Mouse (Mus musculus): Measurements from ENCODE around the gene Tnni2. TPM values are rescaled to one million over a fixed set of nuclear protein-coding genes. Genes with fewer than 3 reads are reported as not detected.

The Tnni2 gene
- polyA plus RNA-seq, 1 experiment, result 2.1 TPM

DNA sequence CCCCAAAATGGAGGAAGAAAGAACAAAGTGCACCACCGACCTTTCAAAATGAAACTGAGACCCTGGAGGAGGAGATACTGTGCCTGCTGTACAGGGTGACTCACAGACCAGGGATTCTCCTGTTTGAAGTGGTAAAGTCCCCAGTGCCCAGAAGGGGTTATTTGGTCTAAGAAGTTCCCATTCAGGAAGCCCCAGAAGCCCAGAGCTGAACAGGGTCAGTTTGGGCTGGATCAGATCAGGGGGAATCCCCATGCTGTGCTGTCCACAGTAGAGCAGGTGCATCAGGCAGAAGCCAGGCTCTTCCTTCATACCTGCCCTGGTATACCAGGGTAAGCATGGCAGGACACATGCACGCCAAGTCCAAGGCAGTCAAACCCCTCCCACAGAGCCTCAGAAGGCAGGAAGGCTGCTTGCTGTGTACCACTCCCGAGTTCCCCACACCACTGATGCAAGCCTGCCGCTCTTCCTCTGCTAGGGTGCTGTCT is 21.0 kb downstream of the Tnni2 start:
- no peak overlapping the region for H3K9ac ChIP-seq (ENCODE audit: low read depth, poor library complexity, severe bottlenecking)
- no peak overlapping the region for H3K27ac ChIP-seq (ENCODE audit: insufficient read depth, low read length)
- H3K36me3 ChIP-seq (ENCODE audit: control insufficient read depth, insufficient read depth, low read length, poor library complexity, severe bottlenecking), result no peaks in the 10 kb centered on the region
- H3K9me3 ChIP-seq (replicated peaks; ENCODE audit: control insufficient read depth, insufficient read depth, low read length, poor library complexity, severe bottlenecking), result no peaks in the 10 kb centered on the region
- no peaks in the 10 kb centered on the region for H3K27me3 ChIP-seq (ENCODE audit: control insufficient read depth, insufficient read depth, low read length, poor library complexity, severe bottlenecking)
- TF ChIP-seq EP300 (IDR thresholded peaks at IDR 0.05; ENCODE audit: insufficient read depth, low read depth, low read length) (no peak), CTCF (IDR thresholded peaks at IDR 0.05; ENCODE audit: low read depth, low read length) (no peak), POLR2A (IDR thresholded peaks at IDR 0.05; ENCODE audit: insufficient read depth, low read length) (no peak)
- no peak overlapping the region for H3K4me3 ChIP-seq (ENCODE audit: low read depth, low read length)
- H3K4me1 ChIP-seq (ENCODE audit: control insufficient read depth, insufficient read depth, low read length), result no peaks in the 10 kb centered on the region

DNA sequence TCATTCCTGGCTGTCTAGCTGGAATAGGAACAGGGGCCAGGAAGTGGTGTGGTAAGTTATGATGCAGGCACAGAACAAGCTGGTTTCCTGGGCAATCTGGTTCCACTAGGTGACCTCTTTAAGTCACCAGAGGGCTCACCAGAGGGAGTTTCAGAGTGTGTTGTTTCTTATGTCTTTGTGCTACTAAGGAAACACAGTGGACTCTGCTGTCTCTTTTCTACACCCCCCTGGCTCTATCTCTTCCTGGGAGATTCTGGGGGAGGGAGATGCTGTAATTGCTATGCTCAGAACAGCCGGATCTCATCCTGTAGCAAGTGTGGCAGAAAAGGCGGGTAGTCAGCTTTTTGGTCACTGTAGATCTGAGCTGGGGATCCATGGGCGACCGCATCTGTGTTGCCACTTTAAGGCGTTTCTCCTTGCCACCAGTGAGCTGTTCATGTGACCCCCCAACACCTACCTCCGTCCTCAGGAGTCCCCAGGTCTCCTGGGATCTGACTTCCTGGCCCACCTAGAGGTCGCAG is 28.6 kb downstream of the Tnni2 start:
- no peak overlapping the region for H3K27ac ChIP-seq (ENCODE audit: insufficient read depth, low read length)
- TF ChIP-seq EP300 (IDR thresholded peaks at IDR 0.05; ENCODE audit: insufficient read depth, low read depth, low read length), result no peak
- no peak for TF ChIP-seq POLR2A (IDR thresholded peaks at IDR 0.05; ENCODE audit: insufficient read depth, low read length)
- no peak for TF ChIP-seq CTCF (IDR thresholded peaks at IDR 0.05; ENCODE audit: low read depth, low read length)
- no peaks in the 10 kb centered on the region for H3K4me1 ChIP-seq (ENCODE audit: control insufficient read depth, insufficient read depth, low read length)
- H3K27me3 ChIP-seq (ENCODE audit: control insufficient read depth, insufficient read depth, low read length, poor library complexity, severe bottlenecking), result no peaks in the 10 kb centered on the region
- no peaks in the 10 kb centered on the region for H3K36me3 ChIP-seq (ENCODE audit: control insufficient read depth, insufficient read depth, low read length, poor library complexity, severe bottlenecking)
- no peak overlapping the region for H3K4me3 ChIP-seq (ENCODE audit: low read depth, low read length)
- no peak overlapping the region for H3K9ac ChIP-seq (ENCODE audit: low read depth, poor library complexity, severe bottlenecking)
- H3K9me3 ChIP-seq (replicated peaks; ENCODE audit: control insufficient read depth, insufficient read depth, low read length, poor library complexity, severe bottlenecking), result no peaks in the 10 kb centered on the region

DNA sequence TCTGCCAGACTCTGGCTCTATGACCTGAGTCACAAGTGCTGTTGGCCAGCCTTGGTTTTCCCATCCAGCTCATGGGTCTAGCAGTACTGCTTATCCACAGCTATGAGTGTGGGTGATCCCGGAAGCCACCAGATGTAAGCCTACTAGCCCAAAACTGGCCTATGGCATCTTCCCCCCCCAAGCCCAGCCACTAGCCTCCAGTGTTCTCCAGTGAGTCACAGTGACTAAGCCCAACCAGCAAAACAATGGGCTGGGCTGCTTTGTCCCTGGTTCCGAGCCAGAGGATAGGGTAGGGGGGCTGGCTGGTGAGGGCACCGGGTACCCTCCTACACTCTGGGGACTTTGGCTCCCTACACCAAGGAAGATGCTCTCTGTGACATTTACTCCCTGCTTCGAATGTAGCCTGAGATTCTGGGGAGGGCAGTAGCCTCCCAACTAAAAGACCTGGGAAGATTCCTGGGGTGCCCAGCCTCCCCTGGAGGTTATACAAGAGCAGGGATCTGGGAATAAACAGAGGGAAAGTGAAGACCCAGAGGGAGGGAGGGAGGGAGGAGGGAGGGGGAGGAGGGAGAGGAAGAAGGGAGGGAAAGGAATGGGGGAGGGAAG is 29.3 kb downstream of the Tnni2 start:
- no peak overlapping the region for H3K4me3 ChIP-seq (ENCODE audit: low read depth, low read length)
- no peaks in the 10 kb centered on the region for H3K27me3 ChIP-seq (ENCODE audit: control insufficient read depth, insufficient read depth, low read length, poor library complexity, severe bottlenecking)
- H3K4me1 ChIP-seq (ENCODE audit: control insufficient read depth, insufficient read depth, low read length), result no peaks in the 10 kb centered on the region
- no peaks in the 10 kb centered on the region for H3K36me3 ChIP-seq (ENCODE audit: control insufficient read depth, insufficient read depth, low read length, poor library complexity, severe bottlenecking)
- no peaks in the 10 kb centered on the region for H3K9me3 ChIP-seq (replicated peaks; ENCODE audit: control insufficient read depth, insufficient read depth, low read length, poor library complexity, severe bottlenecking)
- no peak overlapping the region for H3K27ac ChIP-seq (ENCODE audit: insufficient read depth, low read length)
- no peak for TF ChIP-seq POLR2A (IDR thresholded peaks at IDR 0.05; ENCODE audit: insufficient read depth, low read length)
- TF ChIP-seq CTCF (IDR thresholded peaks at IDR 0.05; ENCODE audit: low read depth, low read length), result no peak
- no peak for TF ChIP-seq EP300 (IDR thresholded peaks at IDR 0.05; ENCODE audit: insufficient read depth, low read depth, low read length)
- no peak overlapping the region for H3K9ac ChIP-seq (ENCODE audit: low read depth, poor library complexity, severe bottlenecking)

DNA sequence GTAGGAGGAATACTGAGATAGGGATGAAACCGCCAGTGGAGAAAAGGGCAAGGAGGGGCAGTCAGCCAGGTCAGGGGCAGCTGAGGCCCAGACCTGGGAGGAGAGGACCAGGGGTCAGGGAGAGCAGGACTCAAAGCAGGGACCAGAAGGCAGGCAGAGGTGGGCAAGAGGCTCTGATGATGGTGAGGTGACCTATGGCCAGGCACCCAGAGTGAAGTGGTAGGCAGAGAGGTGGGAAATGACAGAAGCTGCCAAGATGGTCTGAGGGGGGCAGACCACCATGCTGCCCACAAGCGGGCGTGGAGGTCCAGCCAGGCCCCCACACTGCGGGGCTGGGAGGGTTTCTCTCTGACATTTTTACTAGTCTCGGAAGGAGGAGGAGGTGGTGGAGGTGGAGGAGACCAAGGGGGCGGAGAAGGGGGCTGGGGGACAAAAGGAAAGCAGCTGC is 29.8 kb downstream of the Tnni2 start:
- Histone ChIP-seq H3K9me3 (replicated peaks; ENCODE audit: control insufficient read depth, insufficient read depth, low read length, poor library complexity, severe bottlenecking) (no peaks in the 10 kb centered on the region), H3K9ac (ENCODE audit: low read depth, poor library complexity, severe bottlenecking) (no peak overlapping the region), H3K27me3 (ENCODE audit: control insufficient read depth, insufficient read depth, low read length, poor library complexity, severe bottlenecking) (no peaks in the 10 kb centered on the region), H3K4me3 (ENCODE audit: low read depth, low read length) (no peak overlapping the region), H3K27ac (ENCODE audit: insufficient read depth, low read length) (no peak overlapping the region), H3K4me1 (ENCODE audit: control insufficient read depth, insufficient read depth, low read length) (no peaks in the 10 kb centered on the region), H3K36me3 (ENCODE audit: control insufficient read depth, insufficient read depth, low read length, poor library complexity, severe bottlenecking) (no peaks in the 10 kb centered on the region)
- no peak for TF ChIP-seq EP300 (IDR thresholded peaks at IDR 0.05; ENCODE audit: insufficient read depth, low read depth, low read length)
- no peak for TF ChIP-seq CTCF (IDR thresholded peaks at IDR 0.05; ENCODE audit: low read depth, low read length)
- no peak for TF ChIP-seq POLR2A (IDR thresholded peaks at IDR 0.05; ENCODE audit: insufficient read depth, low read length)

DNA sequence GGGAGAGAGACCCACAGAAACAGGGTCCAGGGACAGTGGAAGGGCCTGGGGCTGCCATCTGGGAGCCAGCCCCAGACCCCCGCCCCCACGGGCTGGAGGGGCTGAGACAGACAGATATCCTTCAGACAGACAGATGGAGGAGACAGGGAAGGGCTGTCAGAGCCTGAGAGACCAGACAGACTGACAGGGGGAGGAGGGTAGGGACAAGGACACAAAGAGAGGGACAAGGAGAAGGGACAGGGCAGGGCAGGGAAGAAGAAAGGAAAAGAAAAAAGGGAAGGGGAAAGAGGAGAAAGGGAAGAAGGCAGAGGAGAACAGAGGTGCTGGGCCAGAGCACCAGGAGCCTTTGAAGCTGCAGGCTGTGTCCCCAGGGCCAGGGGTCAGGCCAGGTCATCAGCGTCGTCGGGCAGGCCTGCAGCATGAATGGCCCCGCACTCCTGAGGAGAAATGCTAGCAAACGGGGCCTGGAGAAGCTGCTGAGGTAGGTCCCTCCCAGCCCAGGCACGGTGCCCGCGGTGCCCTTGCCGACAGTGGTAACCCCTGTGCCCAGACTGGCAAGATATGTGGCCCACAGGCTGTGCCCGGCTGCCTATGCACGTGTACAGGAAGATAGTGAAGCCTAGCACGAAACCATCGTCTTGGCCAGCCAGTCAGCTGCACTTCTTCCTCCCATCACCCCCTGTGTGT is 30.4 kb downstream of the Tnni2 start:
- Histone ChIP-seq H3K9ac (ENCODE audit: low read depth, poor library complexity, severe bottlenecking) (no peak overlapping the region), H3K27me3 (ENCODE audit: control insufficient read depth, insufficient read depth, low read length, poor library complexity, severe bottlenecking) (no peaks in the 10 kb centered on the region), H3K27ac (ENCODE audit: insufficient read depth, low read length) (no peak overlapping the region), H3K4me3 (ENCODE audit: low read depth, low read length) (no peak overlapping the region), H3K36me3 (ENCODE audit: control insufficient read depth, insufficient read depth, low read length, poor library complexity, severe bottlenecking) (no peaks in the 10 kb centered on the region), H3K4me1 (ENCODE audit: control insufficient read depth, insufficient read depth, low read length) (no peaks in the 10 kb centered on the region), H3K9me3 (replicated peaks; ENCODE audit: control insufficient read depth, insufficient read depth, low read length, poor library complexity, severe bottlenecking) (no peaks in the 10 kb centered on the region)
- TF ChIP-seq POLR2A (IDR thresholded peaks at IDR 0.05; ENCODE audit: insufficient read depth, low read length), result no peak
- TF ChIP-seq EP300 (IDR thresholded peaks at IDR 0.05; ENCODE audit: insufficient read depth, low read depth, low read length), result no peak
- TF ChIP-seq CTCF (IDR thresholded peaks at IDR 0.05; ENCODE audit: low read depth, low read length), result no peak

DNA sequence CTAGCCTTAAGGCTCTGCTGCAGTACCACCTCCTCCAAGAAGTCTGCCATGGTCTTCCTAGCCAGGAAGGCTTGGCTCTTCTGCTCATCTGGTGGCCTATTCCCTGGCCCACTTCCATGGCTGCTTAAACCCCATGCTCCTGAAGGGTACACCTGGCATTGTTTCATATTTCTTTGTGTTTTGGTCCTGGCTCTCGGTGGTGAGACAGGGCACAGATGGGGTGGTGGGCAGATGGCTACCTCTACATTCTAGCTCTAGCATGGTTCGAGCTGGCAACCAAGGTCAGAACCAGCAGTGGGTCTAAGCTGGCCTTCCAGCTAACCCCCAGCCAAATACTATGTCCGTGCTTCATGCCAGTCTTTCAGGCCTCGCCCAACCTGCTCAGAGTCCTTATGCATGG is 31.3 kb downstream of the Tnni2 start:
- H3K9me3 ChIP-seq (replicated peaks; ENCODE audit: control insufficient read depth, insufficient read depth, low read length, poor library complexity, severe bottlenecking), result no peaks in the 10 kb centered on the region
- H3K4me3 ChIP-seq (ENCODE audit: low read depth, low read length), result no peak overlapping the region
- no peak overlapping the region for H3K9ac ChIP-seq (ENCODE audit: low read depth, poor library complexity, severe bottlenecking)
- H3K27ac ChIP-seq (ENCODE audit: insufficient read depth, low read length), result no peak overlapping the region
- no peaks in the 10 kb centered on the region for H3K4me1 ChIP-seq (ENCODE audit: control insufficient read depth, insufficient read depth, low read length)
- no peaks in the 10 kb centered on the region for H3K36me3 ChIP-seq (ENCODE audit: control insufficient read depth, insufficient read depth, low read length, poor library complexity, severe bottlenecking)
- TF ChIP-seq CTCF (IDR thresholded peaks at IDR 0.05; ENCODE audit: low read depth, low read length), result no peak
- H3K27me3 ChIP-seq (ENCODE audit: control insufficient read depth, insufficient read depth, low read length, poor library complexity, severe bottlenecking), result no peaks in the 10 kb centered on the region

Data from ES-Bruce4 (cell line).